Mouse (Mus musculus) heart, postnatal 0 days (tissue): ENCODE measurements around the gene Gm20897. TPM values are rescaled to one million over a fixed set of nuclear protein-coding genes. Genes with fewer than 3 reads are reported as not detected.
"Not testable (repeated sequence)": the region's sequence is repeated elsewhere in the genome, so short reads cannot be mapped to it uniquely, and the experiment has no call there.

Experiments
- ATAC-seq: fragments of 200-750 bp; cut with Nextera tagmentation; 2 replicates; pipeline ENCODE4 v1.8.0; 2017; ENCODE audit warnings: low read depth, moderate number of reproducible peaks, moderate library complexity; ENCODE audit not compliant: insufficient read depth
- DNase-seq: peaks from one replicate; pipeline ENCODE4 v3.0.0-alpha.2; 2016; ENCODE audit warnings: low spot score
- H3K27ac ChIP-seq: fragments of 300-500 bp; sonication (generic); 2 replicates; pipeline ENCODE4 v1.5.1; 2014; ENCODE audit warnings: low read depth, mild to moderate bottlenecking
- H3K27me3 ChIP-seq: fragments of 300-500 bp; sonication (generic); 2 replicates; pipeline ENCODE4 v1.6.1; 2014; ENCODE audit warnings: low read length, mixed read lengths; ENCODE audit not compliant: control insufficient read depth, insufficient read depth
- H3K36me3 ChIP-seq: fragments of 300-500 bp; sonication (generic); replicated peaks from 2 replicates; pipeline ENCODE4 v1.6.1; 2014; ENCODE audit warnings: low read length, mixed read lengths; ENCODE audit not compliant: control insufficient read depth, insufficient read depth
- H3K4me1 ChIP-seq: fragments of 300-500 bp; sonication (generic); 2 replicates; pipeline ENCODE4 v1.6.1; 2014; ENCODE audit warnings: antibody characterized with exemption; ENCODE audit not compliant: control insufficient read depth, insufficient read depth
- H3K4me2 ChIP-seq: fragments of 300-500 bp; sonication (generic); 2 replicates; pipeline ENCODE4 v1.6.1; 2014; ENCODE audit warnings: low read depth, mild to moderate bottlenecking, low read length, moderate library complexity
- H3K4me3 ChIP-seq: fragments of 300-500 bp; sonication (generic); 2 replicates; pipeline ENCODE4 v1.5.1; 2014; ENCODE audit warnings: low read depth, low read length
- H3K9ac ChIP-seq: fragments of 300-500 bp; sonication (generic); replicated peaks from 2 replicates; pipeline ENCODE4 v1.6.1; 2014; ENCODE audit warnings: low read depth, low read length, mixed read lengths
- H3K9me3 ChIP-seq: fragments of 300-500 bp; sonication (generic); replicated peaks from 2 replicates; pipeline ENCODE4 v1.6.1; 2016; ENCODE audit warnings: low read length; ENCODE audit not compliant: control insufficient read depth
- WGBS: fragments of 180-500 bp; shearing (Covaris S2); extraction: QIAGEN DNeasy Blood & Tissue Kit; methylation state at CpG from one replicate; pipeline ENCODE4 v1.1.7; 2014; 5-methylcytosine and 5-hydroxymethylcytosine counted together
- polyA plus RNA-seq: library from polyadenylated mRNA; unstranded; fragments of >200 nt; fragmentation: Nextera tagmentation; extraction: Ambion mirVana; gene quantifications from 2 replicates; pipeline ENCODE4 v1.2.1, GENCODE M21; 2015
- total RNA-seq: library from RNA; depleted of rRNA; stranded (reverse); fragments of >200 nt; gene quantifications from 2 replicates; pipeline ENCODE4 v1.2.3, GENCODE M21; 2014; ENCODE audit warnings: low replicate concordance; rRNA removed

The Gm20897 gene
- total RNA-seq (not detected in 2 replicates), polyA plus RNA-seq (not detected in 2 replicates)

GRCm38 (mm10) chrY:38502138-38502537 is at the start of gene Gm20897:
Gene Gm20897 (minus strand): TSS chrY:38502238.
- H3K27me3 ChIP-seq, H3K9ac ChIP-seq, DNase-seq, H3K4me3 ChIP-seq, H3K27ac ChIP-seq, ATAC-seq, H3K9me3 ChIP-seq, H3K36me3 ChIP-seq, H3K4me1 ChIP-seq, H3K4me2 ChIP-seq: not testable (repeated sequence)
- 73% methylated on average over 3 of the region's 6 CpGs for WGBS

Other genes with a start within 250 kb of the Gm20897 start
- not detected in 2 replicates for gene Gm21732, start 73.5 kb upstream of the Gm20897 start, total RNA-seq
- gene Gm21732, start 73.5 kb upstream of the Gm20897 start, polyA plus RNA-seq, result not detected in 2 replicates